Mouse (Mus musculus) hindbrain, embryonic 13.5 days (tissue): ENCODE results near the gene Pdzk1. TPM values are rescaled to one million over a fixed set of nuclear protein-coding genes. Genes with fewer than 3 reads are reported as not detected.

Source experiments
- ATAC-seq: fragments of 200-750 bp; cut with Nextera tagmentation; 2 replicates; pipeline ENCODE4 v1.8.0; 2017; ENCODE audit warnings: moderate TSS enrichment; ENCODE audit not compliant: low FRiP score
- H3K27ac ChIP-seq: fragments of 300-500 bp; sonication (generic); 2 replicates; pipeline ENCODE4 v1.5.1; 2015; ENCODE audit warnings: inconsistent platforms, mild to moderate bottlenecking, moderate library complexity
- H3K27me3 ChIP-seq: fragments of 300-500 bp; sonication (generic); 2 replicates; pipeline ENCODE4 v1.6.1; 2015; ENCODE audit warnings: mild to moderate bottlenecking, inconsistent platforms
- H3K36me3 ChIP-seq: fragments of 300-500 bp; sonication (generic); 2 replicates; pipeline ENCODE4 v1.6.1; 2015; ENCODE audit warnings: mild to moderate bottlenecking, inconsistent platforms
- H3K4me1 ChIP-seq: fragments of 300-500 bp; sonication (generic); replicated peaks from 2 replicates; pipeline ENCODE4 v1.6.1; 2015; ENCODE audit warnings: inconsistent platforms
- H3K4me2 ChIP-seq: fragments of 300-500 bp; sonication (generic); 2 replicates; pipeline ENCODE4 v1.6.1; 2015; ENCODE audit warnings: inconsistent platforms, mild to moderate bottlenecking, moderate library complexity
- H3K4me3 ChIP-seq: fragments of 300-500 bp; sonication (generic); 2 replicates; pipeline ENCODE4 v1.5.1; 2015; ENCODE audit warnings: mild to moderate bottlenecking, inconsistent platforms
- H3K9ac ChIP-seq: fragments of 300-500 bp; sonication (generic); 2 replicates; pipeline ENCODE4 v1.6.1; 2015; ENCODE audit warnings: mild to moderate bottlenecking, inconsistent platforms
- H3K9me3 ChIP-seq: fragments of 300-500 bp; sonication (generic); 2 replicates; pipeline ENCODE4 v1.6.1; 2016; ENCODE audit warnings: inconsistent platforms
- WGBS: fragments of 180-500 bp; shearing (Covaris S2); methylation state at CpG from one replicate; pipeline ENCODE4 v1.1.7; 2015; 5-methylcytosine and 5-hydroxymethylcytosine counted together
- polyA plus RNA-seq: library from polyadenylated mRNA; unstranded; fragments of >200 nt; fragmentation: Nextera tagmentation; extraction: Ambion mirVana; gene quantifications from 2 replicates; pipeline ENCODE4 v1.2.1, GENCODE M21; 2015

Pdzk1 gene
- polyA plus RNA-seq, 1 experiment from 2014 or later = not detected

DNA sequence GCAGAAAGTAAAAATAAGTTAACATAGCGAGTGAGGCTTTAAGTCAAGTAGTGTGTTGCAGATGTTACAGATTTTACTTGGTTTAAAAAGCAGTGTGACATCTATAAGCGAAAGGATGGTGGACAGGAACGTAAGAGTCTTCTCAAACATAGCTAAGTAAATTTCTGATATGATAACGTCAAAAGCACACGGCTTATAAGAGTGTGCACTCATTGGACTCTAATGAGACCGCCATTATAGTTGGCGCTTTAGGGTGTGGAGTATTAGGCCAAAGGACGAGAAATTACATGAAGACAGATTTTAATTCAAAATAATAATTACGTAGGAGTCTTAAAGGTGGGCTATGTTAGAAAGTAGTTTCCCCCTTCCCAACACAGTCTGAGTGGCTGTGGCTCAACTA, 76.5 kb downstream of the Pdzk1 start:
- Histone ChIP-seq H3K27me3 (peaks cover 14% of the 10 kb centered on the region), H3K36me3 (no peaks in the 10 kb centered on the region), H3K4me3 (peak overlapping the region; percentile 100), H3K4me1 (peaks cover 17% of the 10 kb centered on the region), H3K9ac (peak overlapping the region; percentile 96), H3K9me3 (no peaks in the 10 kb centered on the region), H3K4me2 (peak overlapping the region; percentile 82), H3K27ac (no peak overlapping the region)
- WGBS = 47% methylated on average over 9 of the region's 9 CpGs
- peak; percentile 47; the same call in 1 of the 2 replicates for ATAC-seq

Other genes starting within 250 kb of the Pdzk1 start
- gene Polr3gl, start 235.1 kb upstream of the Pdzk1 start, polyA plus RNA-seq = 38.3 and 39.3 TPM in 2 replicates
- 9.7 and 10.5 TPM in 2 replicates for gene Ankrd34a, start 232.6 kb upstream of the Pdzk1 start, polyA plus RNA-seq
- 6.8 and 7.3 TPM in 2 replicates for gene Lix1l, start 228.1 kb upstream of the Pdzk1 start, polyA plus RNA-seq
- gene Rbm8a, start 199.4 kb upstream of the Pdzk1 start, polyA plus RNA-seq = 123 and 129 TPM in 2 replicates
- gene Pex11b, start 193.9 kb upstream of the Pdzk1 start, polyA plus RNA-seq = 49.0 and 50.2 TPM in 2 replicates
- gene Gm42957, start 193.8 kb upstream of the Pdzk1 start, polyA plus RNA-seq = 0.05 and 0.12 TPM in 2 replicates
- gene Itga10, start 183.7 kb upstream of the Pdzk1 start, polyA plus RNA-seq = 0.82 and 0.91 TPM in 2 replicates
- 0.84 and 0.89 TPM in 2 replicates for gene Ankrd35, start 159.2 kb upstream of the Pdzk1 start, polyA plus RNA-seq
- 33.7 and 33.8 TPM in 2 replicates for gene Pias3, start 132.9 kb upstream of the Pdzk1 start, polyA plus RNA-seq
- gene Nudt17, start 120.7 kb upstream of the Pdzk1 start, polyA plus RNA-seq = 14.0 and 19.2 TPM in 2 replicates
- gene Polr3c, start 101.7 kb upstream of the Pdzk1 start, polyA plus RNA-seq = 32.5 and 36.4 TPM in 2 replicates
- gene Rnf115, start 101.6 kb upstream of the Pdzk1 start, polyA plus RNA-seq = 70.3 and 72.4 TPM in 2 replicates
- 0.19 and 0.30 TPM in 2 replicates for gene Cd160, start 67 bp downstream of the Pdzk1 start, polyA plus RNA-seq
- 3.7 and 4.8 TPM in 2 replicates for gene Gja5, start 75.4 kb downstream of the Pdzk1 start, polyA plus RNA-seq
- 38.3 and 40.7 TPM in 2 replicates for gene Gpr89, start 76.1 kb downstream of the Pdzk1 start, polyA plus RNA-seq
- 0.04 TPM in 2 replicates for gene Gja8, start 96.7 kb downstream of the Pdzk1 start, polyA plus RNA-seq